Mouse (Mus musculus): ENCODE measurements around the gene Wnt10a. TPM values are rescaled to one million over a fixed set of nuclear protein-coding genes. Genes with fewer than 3 reads are reported as not detected.

Wnt10a gene
- polyA plus RNA-seq, 1 experiment from 2014 or later = not detected

DNA sequence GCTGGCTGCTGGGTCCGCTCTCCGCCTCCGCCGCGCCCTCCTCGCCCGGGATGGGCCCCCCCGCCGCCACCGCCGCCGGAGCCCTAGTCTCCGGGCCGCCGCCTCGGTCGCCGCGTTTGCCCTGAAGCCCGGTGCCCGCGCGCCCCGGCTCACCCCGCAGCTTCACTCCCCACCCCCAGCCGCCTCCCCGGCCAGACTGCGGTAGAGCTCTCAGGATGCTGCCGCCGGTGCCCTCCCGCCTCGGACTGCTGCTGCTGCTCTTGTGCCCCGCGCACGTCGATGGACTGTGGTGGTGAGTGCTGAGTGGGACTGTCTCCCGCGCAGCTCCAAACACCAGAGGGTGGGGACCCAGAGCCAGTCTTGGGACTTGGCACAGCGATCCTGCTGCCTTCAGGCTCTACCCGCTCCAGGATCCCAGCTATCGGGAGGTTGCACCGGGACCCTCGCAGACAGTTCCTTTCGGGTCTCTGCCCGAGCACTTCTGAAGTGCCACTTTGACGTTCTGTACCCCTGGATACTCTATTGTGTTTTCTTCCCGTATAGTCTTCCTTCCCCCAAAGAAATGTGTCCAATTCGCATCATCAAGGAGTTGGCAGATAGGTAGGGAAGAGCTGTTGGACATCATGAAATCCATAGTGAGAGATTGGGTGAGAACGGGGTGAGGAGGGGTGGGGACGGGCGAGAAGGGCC is 19.2 kb upstream of the Wnt10a start:
- Histone ChIP-seq H3K36me3 (ENCODE audit: control insufficient read depth, insufficient read depth, low read length) (no peaks in the 10 kb centered on the region), H3K9me3 (ENCODE audit: control insufficient read depth, low read length) (no peaks in the 10 kb centered on the region), H3K4me2 (ENCODE audit: low read length) (peak overlapping the region; percentile 86), H3K27ac (replicated peaks in 1 of 2; ENCODE audit: control insufficient read depth in 1 of 2, insufficient read depth in 1 of 2, low read depth in 2 of 2, low read length in 2 of 2) (no peak overlapping the region), H3K27me3 (ENCODE audit: control insufficient read depth, insufficient read depth, low read length) (peaks cover 80% of the 10 kb centered on the region), H3K9ac (ENCODE audit: low read length) (peak overlapping the region; percentile 22; the same call in 1 of the 2 replicates), H3K4me3 (ENCODE audit: control insufficient read depth in 1 of 2, insufficient read depth in 1 of 2, low read depth in 1 of 2, low read length in 2 of 2) (peak overlapping the region; percentile 38 to 48), H3K4me1 (ENCODE audit: control insufficient read depth in 2 of 2, insufficient read depth in 2 of 2, low read length in 2 of 2) (peaks cover 12 to 19% of the 10 kb centered on the region in 2 experiments; a peak in 3 of 4 replicates)
- 2% methylated on average over 50 of the region's 51 CpGs for WGBS
- ATAC-seq (ENCODE audit: insufficient number of reproducible peaks, insufficient read depth, low FRiP score, low read depth) = no peak

DNA sequence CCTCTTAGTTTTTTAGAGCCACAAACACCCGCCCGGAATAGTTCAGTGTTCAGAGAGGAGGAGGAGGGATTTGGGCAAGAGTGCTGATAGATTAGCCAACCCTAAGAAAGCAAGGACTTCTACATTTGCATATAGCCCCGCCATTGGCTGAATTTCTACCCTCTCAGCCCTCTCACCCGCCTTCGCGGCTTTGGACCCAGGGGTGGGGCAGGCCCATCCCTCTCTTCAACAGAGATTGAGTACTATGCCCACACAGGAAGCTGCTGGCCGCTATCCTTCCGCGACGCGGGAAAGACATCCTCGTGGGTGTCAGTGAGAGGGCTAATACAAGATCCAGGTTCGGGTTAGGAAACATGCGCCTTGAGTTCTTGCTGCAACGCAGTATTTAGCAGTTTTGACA is 18.2 kb upstream of the Wnt10a start:
- WGBS = under 1% methylated on average over 15 of the region's 15 CpGs

DNA sequence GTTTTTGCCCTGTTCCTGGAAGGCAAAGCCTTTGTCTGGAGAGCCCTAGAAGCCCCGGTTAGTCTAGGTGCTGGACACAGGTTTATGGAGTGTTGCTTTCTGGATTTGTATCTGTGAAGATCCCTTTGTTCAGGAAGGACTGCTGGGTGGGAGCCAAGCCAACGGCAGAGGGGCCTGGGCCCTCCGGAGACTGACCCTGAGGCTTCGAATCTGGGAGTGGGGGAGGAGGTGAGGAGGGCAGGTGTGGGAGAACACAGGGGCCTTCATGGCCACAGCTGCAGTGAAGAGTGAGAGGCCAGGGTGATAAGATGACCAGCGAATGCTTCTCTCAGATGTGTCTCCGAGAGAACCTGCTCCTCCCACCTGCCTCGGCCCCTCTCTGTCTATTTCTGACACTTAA is 17.3 kb upstream of the Wnt10a start:
- peaks cover 12 to 21% of the 10 kb centered on the region in 2 experiments; a peak in 3 of 4 replicates for H3K4me1 ChIP-seq (ENCODE audit: control insufficient read depth in 2 of 2, insufficient read depth in 2 of 2, low read length in 2 of 2)
- no peak overlapping the region for H3K4me3 ChIP-seq (ENCODE audit: control insufficient read depth in 1 of 2, insufficient read depth in 1 of 2, low read depth in 1 of 2, low read length in 2 of 2)
- H3K27ac ChIP-seq (replicated peaks in 1 of 2; ENCODE audit: control insufficient read depth in 1 of 2, insufficient read depth in 1 of 2, low read depth in 2 of 2, low read length in 2 of 2) = no peak overlapping the region
- H3K36me3 ChIP-seq (ENCODE audit: control insufficient read depth, insufficient read depth, low read length) = no peaks in the 10 kb centered on the region
- 13% methylated on average over 7 of the region's 7 CpGs for WGBS
- H3K27me3 ChIP-seq (ENCODE audit: control insufficient read depth, insufficient read depth, low read length) = peaks cover 70% of the 10 kb centered on the region
- no peak overlapping the region for H3K4me2 ChIP-seq (ENCODE audit: low read length)
- no peak for ATAC-seq (ENCODE audit: insufficient number of reproducible peaks, insufficient read depth, low FRiP score, low read depth)
- H3K9me3 ChIP-seq (ENCODE audit: control insufficient read depth, low read length) = no peaks in the 10 kb centered on the region
- H3K9ac ChIP-seq (ENCODE audit: low read length) = no peak overlapping the region

More for the DNA sequence above, 18.2 kb upstream of the Wnt10a start:
- H3K9me3 ChIP-seq (ENCODE audit: control insufficient read depth, low read length) = no peaks in the 10 kb centered on the region
- H3K4me3 ChIP-seq (ENCODE audit: control insufficient read depth in 1 of 2, insufficient read depth in 1 of 2, low read depth in 1 of 2, low read length in 2 of 2) = peak overlapping the region; percentile 7 to 48; a peak in 3 of 4 replicates
- ATAC-seq (ENCODE audit: insufficient number of reproducible peaks, insufficient read depth, low FRiP score, low read depth) = peak; percentile 76
- peaks cover 79% of the 10 kb centered on the region for H3K27me3 ChIP-seq (ENCODE audit: control insufficient read depth, insufficient read depth, low read length)
- no peak overlapping the region for H3K9ac ChIP-seq (ENCODE audit: low read length)
- H3K27ac ChIP-seq (replicated peaks in 1 of 2; ENCODE audit: control insufficient read depth in 1 of 2, insufficient read depth in 1 of 2, low read depth in 2 of 2, low read length in 2 of 2) = no peak overlapping the region
- H3K4me2 ChIP-seq (ENCODE audit: low read length) = peak overlapping the region; percentile 86
- H3K4me1 ChIP-seq (ENCODE audit: control insufficient read depth in 2 of 2, insufficient read depth in 2 of 2, low read length in 2 of 2) = peaks cover 12 to 19% of the 10 kb centered on the region in 2 experiments; a peak in 3 of 4 replicates
- no peaks in the 10 kb centered on the region for H3K36me3 ChIP-seq (ENCODE audit: control insufficient read depth, insufficient read depth, low read length)

DNA sequence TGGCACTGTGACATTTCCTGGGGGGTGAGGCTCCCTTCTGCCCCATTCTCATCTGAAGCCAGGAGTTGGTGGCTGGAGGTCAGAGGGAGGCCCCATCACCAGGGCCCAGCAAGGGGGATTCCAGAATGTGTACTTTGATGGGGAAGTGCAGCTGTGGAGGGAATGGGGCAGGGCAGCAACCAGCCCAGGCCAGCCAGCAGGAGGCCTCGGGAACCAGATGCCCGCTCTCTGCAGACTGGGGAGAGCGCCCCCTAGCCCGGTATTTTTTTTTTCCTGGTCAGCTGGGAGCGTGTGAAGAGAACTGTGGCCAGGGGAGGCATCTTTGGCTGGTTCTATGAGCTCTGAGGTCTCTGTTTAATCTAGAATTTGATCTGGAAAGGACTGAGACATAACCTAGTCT is 15.5 kb upstream of the Wnt10a start:
- Histone ChIP-seq H3K9me3 (ENCODE audit: control insufficient read depth, low read length) (no peaks in the 10 kb centered on the region), H3K4me3 (ENCODE audit: control insufficient read depth in 1 of 2, insufficient read depth in 1 of 2, low read depth in 1 of 2, low read length in 2 of 2) (no peak overlapping the region), H3K27me3 (ENCODE audit: control insufficient read depth, insufficient read depth, low read length) (peaks cover 63% of the 10 kb centered on the region), H3K27ac (replicated peaks in 1 of 2; ENCODE audit: control insufficient read depth in 1 of 2, insufficient read depth in 1 of 2, low read depth in 2 of 2, low read length in 2 of 2) (no peak overlapping the region), H3K4me1 (ENCODE audit: control insufficient read depth in 2 of 2, insufficient read depth in 2 of 2, low read length in 2 of 2) (peaks cover 12 to 21% of the 10 kb centered on the region in 2 experiments; a peak in 3 of 4 replicates), H3K4me2 (ENCODE audit: low read length) (no peak overlapping the region), H3K36me3 (ENCODE audit: control insufficient read depth, insufficient read depth, low read length) (no peaks in the 10 kb centered on the region), H3K9ac (ENCODE audit: low read length) (no peak overlapping the region)
- no peak for ATAC-seq (ENCODE audit: insufficient number of reproducible peaks, insufficient read depth, low FRiP score, low read depth)
- 11% methylated on average over 5 of the region's 5 CpGs for WGBS

DNA sequence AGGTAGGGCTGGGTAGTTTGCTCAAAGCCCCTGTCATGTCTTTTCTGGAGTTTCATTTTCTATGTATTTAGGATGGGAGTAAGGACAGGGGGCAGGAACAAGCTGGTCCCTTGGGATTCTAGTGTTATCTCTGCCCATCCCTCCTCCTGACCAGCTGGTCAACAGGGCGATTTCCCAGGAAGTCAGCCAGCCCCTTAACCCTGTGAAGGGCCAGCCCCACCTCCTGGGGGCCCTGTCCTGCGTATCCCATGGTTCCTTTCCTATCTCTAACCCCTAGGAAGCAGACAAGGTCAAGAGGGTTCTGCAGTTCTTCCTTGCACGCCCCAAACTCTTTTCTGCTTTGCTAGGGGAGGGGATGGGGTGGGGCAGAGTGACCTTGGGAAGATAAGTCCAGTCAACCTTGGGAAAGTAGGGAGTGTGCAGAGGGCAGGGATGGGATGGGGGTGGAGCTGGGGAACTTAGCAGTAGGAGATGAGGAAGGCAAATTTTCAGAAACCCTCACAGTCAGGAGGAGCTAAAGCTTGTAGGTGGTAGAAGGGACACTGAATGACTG is 12.3 kb upstream of the Wnt10a start:
- H3K9me3 ChIP-seq (ENCODE audit: control insufficient read depth, low read length) = no peaks in the 10 kb centered on the region
- 16% methylated on average over 3 of the region's 3 CpGs for WGBS
- H3K27ac ChIP-seq (replicated peaks in 1 of 2; ENCODE audit: control insufficient read depth in 1 of 2, insufficient read depth in 1 of 2, low read depth in 2 of 2, low read length in 2 of 2) = no peak overlapping the region
- no peak overlapping the region for H3K4me3 ChIP-seq (ENCODE audit: control insufficient read depth in 1 of 2, insufficient read depth in 1 of 2, low read depth in 1 of 2, low read length in 2 of 2)
- no peak for ATAC-seq (ENCODE audit: insufficient number of reproducible peaks, insufficient read depth, low FRiP score, low read depth)
- H3K4me1 ChIP-seq (ENCODE audit: control insufficient read depth in 2 of 2, insufficient read depth in 2 of 2, low read length in 2 of 2) = peaks cover 10 to 17% of the 10 kb centered on the region in 2 experiments
- peaks cover 65% of the 10 kb centered on the region for H3K27me3 ChIP-seq (ENCODE audit: control insufficient read depth, insufficient read depth, low read length)
- H3K9ac ChIP-seq (ENCODE audit: low read length) = no peak overlapping the region
- H3K36me3 ChIP-seq (ENCODE audit: control insufficient read depth, insufficient read depth, low read length) = no peaks in the 10 kb centered on the region
- H3K4me2 ChIP-seq (ENCODE audit: low read length) = no peak overlapping the region

DNA sequence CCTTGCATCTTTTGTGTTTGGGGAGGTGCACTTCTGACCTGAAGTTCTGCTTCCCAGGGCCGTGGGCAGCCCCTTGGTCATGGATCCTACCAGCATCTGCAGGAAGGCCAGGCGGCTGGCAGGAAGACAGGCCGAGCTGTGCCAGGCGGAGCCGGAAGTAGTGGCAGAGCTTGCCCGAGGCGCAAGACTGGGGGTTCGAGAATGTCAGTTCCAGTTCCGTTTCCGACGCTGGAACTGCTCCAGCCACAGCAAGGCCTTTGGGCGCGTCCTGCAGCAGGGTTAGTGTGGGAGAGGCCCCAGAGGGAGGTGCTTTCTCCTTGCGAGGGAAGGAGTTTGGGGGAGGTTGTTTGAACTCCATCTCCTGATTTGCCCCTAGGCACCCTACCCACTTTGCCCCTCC is 9.3 kb upstream of the Wnt10a start:
- 24% methylated on average over 14 of the region's 14 CpGs for WGBS
- no peak for ATAC-seq (ENCODE audit: insufficient number of reproducible peaks, insufficient read depth, low FRiP score, low read depth)
- Histone ChIP-seq H3K4me1 (ENCODE audit: control insufficient read depth in 2 of 2, insufficient read depth in 2 of 2, low read length in 2 of 2) (peaks cover 8 to 22% of the 10 kb centered on the region in 2 experiments), H3K4me3 (ENCODE audit: control insufficient read depth in 1 of 2, insufficient read depth in 1 of 2, low read depth in 1 of 2, low read length in 2 of 2) (no peak overlapping the region), H3K27me3 (ENCODE audit: control insufficient read depth, insufficient read depth, low read length) (peaks cover 73% of the 10 kb centered on the region), H3K9me3 (ENCODE audit: control insufficient read depth, low read length) (peaks cover 4% of the 10 kb centered on the region; the same call in 1 of the 2 replicates), H3K4me2 (ENCODE audit: low read length) (no peak overlapping the region; the same call in 1 of the 2 replicates), H3K36me3 (ENCODE audit: control insufficient read depth, insufficient read depth, low read length) (no peaks in the 10 kb centered on the region), H3K27ac (replicated peaks in 1 of 2; ENCODE audit: control insufficient read depth in 1 of 2, insufficient read depth in 1 of 2, low read depth in 2 of 2, low read length in 2 of 2) (no peak overlapping the region), H3K9ac (ENCODE audit: low read length) (no peak overlapping the region)

DNA sequence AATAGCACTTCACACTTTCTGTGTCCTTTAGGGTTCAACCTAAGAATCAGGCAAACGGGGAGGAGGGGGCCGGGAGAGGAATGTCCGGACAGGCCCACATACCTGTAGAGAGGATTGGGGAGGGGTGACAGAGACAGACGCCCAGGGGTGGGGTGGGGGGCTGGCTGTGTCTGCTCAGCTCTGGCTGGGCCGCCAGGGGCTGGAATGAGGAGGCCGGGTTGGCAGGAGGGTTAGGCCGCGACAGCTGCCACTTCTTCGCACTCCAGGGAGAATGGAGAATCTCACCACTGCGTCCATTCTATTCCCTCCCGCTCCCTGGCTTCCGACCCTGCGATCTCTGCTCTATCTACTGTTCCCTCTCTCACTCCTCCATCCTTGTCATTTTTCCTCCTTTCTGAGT is 7.8 kb upstream of the Wnt10a start:
- WGBS = 6% methylated on average over 13 of the region's 13 CpGs
- H3K27ac ChIP-seq (replicated peaks in 1 of 2; ENCODE audit: control insufficient read depth in 1 of 2, insufficient read depth in 1 of 2, low read depth in 2 of 2, low read length in 2 of 2) = no peak overlapping the region
- peak overlapping the region; percentile 91 for H3K4me2 ChIP-seq (ENCODE audit: low read length)
- H3K9ac ChIP-seq (ENCODE audit: low read length) = peak overlapping the region; percentile 44; the same call in 1 of the 2 replicates
- H3K4me3 ChIP-seq (ENCODE audit: control insufficient read depth in 1 of 2, insufficient read depth in 1 of 2, low read depth in 1 of 2, low read length in 2 of 2) = peak overlapping the region; percentile 40 to 49; a peak in 2 of 4 replicates
- no peaks in the 10 kb centered on the region for H3K36me3 ChIP-seq (ENCODE audit: control insufficient read depth, insufficient read depth, low read length)
- H3K9me3 ChIP-seq (ENCODE audit: control insufficient read depth, low read length) = peaks cover 4% of the 10 kb centered on the region; the same call in 1 of the 2 replicates
- ATAC-seq (ENCODE audit: insufficient number of reproducible peaks, insufficient read depth, low FRiP score, low read depth) = no peak
- peaks cover 8 to 22% of the 10 kb centered on the region in 2 experiments for H3K4me1 ChIP-seq (ENCODE audit: control insufficient read depth in 2 of 2, insufficient read depth in 2 of 2, low read length in 2 of 2)
- H3K27me3 ChIP-seq (ENCODE audit: control insufficient read depth, insufficient read depth, low read length) = peaks cover 84% of the 10 kb centered on the region

Measured in heart, embryonic 14.5 days (tissue).